Mouse (Mus musculus): ENCODE measurements around the gene Clpx.
"Not testable (repeated sequence)": the region's sequence is repeated elsewhere in the genome, so short reads cannot be mapped to it uniquely, and the experiment has no call there.

Gene Clpx

GRCm38 (mm10) chr9:65293973-65294715 lies at the start of gene Clpx:
Gene Clpx (plus strand): TSS chr9:65294260.
- peak; percentile 99 for DNase-seq (ENCODE audit: low spot score)

GRCm38 (mm10) chr9:65247502-65248376 lies 46.3 kb upstream of the Clpx start:
- DNase-seq (ENCODE audit: low spot score) = peak; percentile 44

- DNase-seq (ENCODE audit: low spot score) = peak; percentile 31
Observed at GRCm38 (mm10) chr9:65248377-65248690, 45.7 kb upstream of the Clpx start.

- DNase-seq (ENCODE audit: low spot score) = no peak
Observed at GRCm38 (mm10) chr9:65252026-65252425, 42.0 kb upstream of the Clpx start.

GRCm38 (mm10) chr9:65255906-65256600 lies 38.0 kb upstream of the Clpx start:
- no peak for DNase-seq (ENCODE audit: low spot score)

GRCm38 (mm10) chr9:65257218-65257910 lies 36.7 kb upstream of the Clpx start:
- DNase-seq (ENCODE audit: low spot score) = no peak

GRCm38 (mm10) chr9:65259366-65259765 lies 34.7 kb upstream of the Clpx start:
- DNase-seq (ENCODE audit: low spot score) = no peak

GRCm38 (mm10) chr9:65261591-65262230 lies 32.3 kb upstream of the Clpx start:
- peak; percentile 64 for DNase-seq (ENCODE audit: low spot score)

GRCm38 (mm10) chr9:65262641-65263120 lies 31.4 kb upstream of the Clpx start:
- no peak for DNase-seq (ENCODE audit: low spot score)

- DNase-seq (ENCODE audit: low spot score) = no peak
Observed at GRCm38 (mm10) chr9:65264959-65265358, 29.1 kb upstream of the Clpx start, which contains the start of gene Cilp. Gene Cilp (plus strand): TSS chr9:65265180.

GRCm38 (mm10) chr9:65267742-65268515 lies 26.1 kb upstream of the Clpx start:
- DNase-seq (ENCODE audit: low spot score) = no peak

- DNase-seq (ENCODE audit: low spot score) = no peak
Observed at GRCm38 (mm10) chr9:65273048-65273809, 20.8 kb upstream of the Clpx start.

- DNase-seq (ENCODE audit: low spot score) = no peak
Observed at GRCm38 (mm10) chr9:65273873-65274272, 20.2 kb upstream of the Clpx start.

GRCm38 (mm10) chr9:65274851-65275250 lies 19.2 kb upstream of the Clpx start:
- not testable (repeated sequence) for DNase-seq (ENCODE audit: low spot score)

GRCm38 (mm10) chr9:65275810-65276530 lies 18.1 kb upstream of the Clpx start:
- no peak for DNase-seq (ENCODE audit: low spot score)

GRCm38 (mm10) chr9:65281536-65282151 lies 12.4 kb upstream of the Clpx start:
- no peak for DNase-seq (ENCODE audit: low spot score)

- DNase-seq (ENCODE audit: low spot score) = no peak
Observed at GRCm38 (mm10) chr9:65283301-65283700, 10.8 kb upstream of the Clpx start.

- DNase-seq (ENCODE audit: low spot score) = not testable (repeated sequence)
Observed at GRCm38 (mm10) chr9:65288252-65288651, 5.8 kb upstream of the Clpx start.

GRCm38 (mm10) chr9:65289988-65290387 lies 4.1 kb upstream of the Clpx start:
- DNase-seq (ENCODE audit: low spot score) = no peak

All from testis, postnatal 14 days (tissue).